Mouse (Mus musculus) gastrocnemius, adult 18-20 months (tissue): ENCODE results near the gene Snx19. TPM values are rescaled to one million over a fixed set of nuclear protein-coding genes. Genes with fewer than 3 reads are reported as not detected.

Experiments
- DNase-seq: peaks from one replicate; pipeline ENCODE4 v3.0.0; 2021; ENCODE audit warnings: low spot score
- long read RNA-seq, 2 experiments: library from polyadenylated mRNA; stranded (forward); transcript quantifications; one replicate each; pipeline ENCODE4 v2.0.0; 2021
- total RNA-seq, 2 experiments: library from RNA; stranded (reverse); gene quantifications; 2 replicates each; pipeline ENCODE4 v1.2.3; 2021

The Snx19 gene
- 10 to 100 TPM; 22.6 to 22.7 TPM for total RNA-seq
- long read RNA-seq, experiment 1, full-length matches to known transcripts: 20 of 33 reads
- long read RNA-seq, experiment 1, partial matches to known transcripts: 10 of 33 reads
- long read RNA-seq, experiment 1, other reads (novel, unspliced or antisense): 3 of 33 reads
- long read RNA-seq, experiment 2, full-length matches to known transcripts: 14 of 23 reads
- long read RNA-seq, experiment 2, partial matches to known transcripts: 0 of 23 reads
- long read RNA-seq, experiment 2, other reads (novel, unspliced or antisense): 9 of 23 reads

DNA sequence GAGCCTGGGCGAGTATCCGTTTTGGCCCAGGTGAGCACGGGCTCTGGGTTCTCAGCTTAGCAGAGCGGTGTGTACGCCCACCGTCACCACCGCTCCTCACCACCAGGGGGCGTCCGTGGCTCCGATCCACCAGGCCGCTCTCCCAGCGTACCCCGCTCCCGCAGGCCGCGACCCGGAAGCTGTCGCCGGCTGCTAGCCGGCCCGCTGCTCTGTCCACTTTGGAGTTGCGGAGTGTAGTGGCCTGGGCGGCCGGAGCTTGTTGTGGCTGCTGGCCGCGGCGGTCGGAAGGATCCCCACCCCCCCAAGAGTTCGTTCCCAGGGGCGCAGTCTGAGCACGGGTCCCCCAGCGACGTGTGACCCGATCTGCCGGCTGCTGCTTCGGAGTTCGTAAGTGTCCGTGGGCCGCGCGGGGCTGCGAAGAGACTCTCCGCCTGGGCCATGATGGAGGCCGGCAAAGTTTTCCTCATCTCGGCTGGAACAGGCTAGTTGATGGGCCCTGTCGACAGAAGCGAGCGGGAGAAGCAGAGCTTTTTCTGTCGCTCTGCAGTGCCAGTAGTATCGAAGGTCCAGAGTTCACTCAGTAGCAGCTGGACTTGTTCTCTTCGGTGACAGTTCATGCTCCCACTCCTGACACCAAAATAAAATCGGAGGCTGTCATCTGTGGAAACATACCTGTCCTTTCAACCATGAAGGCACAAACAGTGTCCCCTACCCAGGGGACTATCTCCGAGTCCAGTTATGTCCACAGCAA lies at the start of gene Snx19:
Gene Snx19, plus strand, starts transcription at position 227 of the 751 bp plus-strand sequence.
- DNase-seq: peak; percentile 91

DNA sequence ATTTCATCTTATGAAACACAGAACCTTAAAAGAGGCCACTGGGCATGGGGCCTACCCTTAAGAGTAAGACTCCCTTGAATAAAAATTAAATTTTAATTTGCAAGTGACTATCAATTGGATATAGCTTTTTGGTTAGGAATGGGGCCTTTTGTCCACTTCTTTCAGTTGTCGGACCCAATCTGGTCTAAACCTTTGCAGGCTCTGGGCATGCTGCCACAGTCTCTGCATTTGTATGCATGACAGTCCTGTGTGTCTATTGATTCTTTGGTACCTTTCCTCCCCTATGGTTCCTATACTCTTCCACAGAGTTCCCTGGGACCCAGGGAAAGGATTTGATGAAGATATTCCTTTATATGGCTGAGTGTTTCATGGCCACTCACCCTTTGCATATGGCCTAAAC lies 26.1 kb upstream of the Snx19 start:
- DNase-seq: no peak

DNA sequence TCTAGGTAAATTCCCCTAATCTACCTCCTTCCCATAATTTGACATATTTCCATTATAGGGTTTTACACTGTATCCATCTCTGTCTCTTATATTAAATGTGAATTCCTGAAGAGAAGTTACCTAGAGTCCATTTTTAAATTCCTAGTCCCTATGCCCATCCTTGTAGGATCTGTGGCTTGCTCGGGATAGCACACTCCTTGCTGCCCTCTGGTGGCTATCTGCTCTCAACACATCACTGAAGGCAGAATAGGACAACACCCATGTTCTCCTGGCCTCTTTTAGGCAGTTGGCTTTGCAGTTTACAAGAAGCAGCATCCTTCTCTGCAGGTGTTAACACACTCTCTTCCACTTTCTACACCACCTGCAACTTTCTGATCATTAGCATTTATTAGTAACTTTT lies 4.0 kb upstream of the Snx19 start:
- DNase-seq: peak; percentile 39

DNA sequence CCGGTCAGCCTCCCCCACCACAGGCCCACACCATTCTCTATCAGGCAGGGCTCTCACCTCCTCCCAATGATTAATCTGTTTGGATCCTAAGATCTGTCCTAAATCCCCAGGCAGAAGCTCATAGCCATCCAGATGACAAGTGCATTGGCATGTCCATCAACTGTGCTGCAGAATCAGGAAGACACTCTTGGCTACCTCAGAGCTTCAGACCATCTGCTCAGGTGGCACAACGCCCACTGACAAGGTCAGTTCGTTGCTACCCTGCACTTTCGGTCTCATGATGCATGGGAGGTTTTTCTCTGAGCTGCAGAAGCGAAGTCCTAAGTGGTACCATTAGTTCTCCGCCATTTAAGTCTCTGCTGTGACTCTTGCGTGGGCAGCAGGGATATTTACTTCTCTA lies 1.7 kb upstream of the Snx19 start:
- DNase-seq: no peak

DNA sequence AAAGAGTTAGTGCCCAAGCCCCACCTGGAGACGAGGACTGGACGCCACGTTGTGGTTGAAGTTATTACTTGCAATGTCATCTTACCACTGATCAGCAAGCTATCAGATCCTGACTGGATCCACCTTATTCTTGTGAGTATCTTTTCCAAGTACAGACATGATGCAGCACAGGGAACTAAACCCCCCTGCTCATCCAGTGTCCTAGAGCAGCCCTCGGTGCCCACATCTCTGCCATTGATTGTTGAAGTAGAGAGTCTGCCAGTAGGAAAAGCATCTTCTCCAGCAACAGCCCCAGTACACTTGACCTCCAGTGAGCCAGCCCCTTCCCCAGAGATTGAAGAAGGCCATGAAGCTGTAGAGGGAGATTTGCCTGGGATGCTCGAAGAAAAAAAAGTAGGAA lies 1.3 kb downstream of the Snx19 start:
- no peak for DNase-seq

- DNase-seq: no peak
Measured at GRCm38 (mm10) chr9:30430447-30430846, 3.5 kb downstream of the Snx19 start.

- DNase-seq: no peak
Measured at GRCm38 (mm10) chr9:30431909-30432308, 5.0 kb downstream of the Snx19 start.

DNA sequence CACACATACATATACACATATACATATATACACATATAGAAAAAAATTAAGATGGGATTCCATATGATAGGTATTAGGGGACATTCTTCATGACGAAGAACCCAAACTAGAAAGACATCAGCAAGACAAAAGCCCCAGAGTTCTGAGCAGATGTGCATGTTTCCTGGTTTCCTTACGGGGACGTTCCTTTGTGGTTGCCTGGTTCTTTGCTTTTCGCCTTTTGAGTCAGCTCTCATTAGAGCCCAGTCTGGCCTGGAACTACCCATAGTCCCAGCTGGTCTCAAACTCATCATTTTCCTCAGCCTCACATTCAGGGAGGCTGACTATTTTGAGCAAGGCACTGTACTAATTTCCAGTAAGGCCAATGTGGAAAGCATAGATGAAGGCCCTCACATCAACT lies 7.0 kb downstream of the Snx19 start:
- DNase-seq: no peak

- no peak for DNase-seq
Measured at GRCm38 (mm10) chr9:30435902-30436585, 9.1 kb downstream of the Snx19 start.

- peak; percentile 35 for DNase-seq
Measured at GRCm38 (mm10) chr9:30438505-30438904, 11.6 kb downstream of the Snx19 start.

GRCm38 (mm10) chr9:30441761-30442160 lies 14.9 kb downstream of the Snx19 start:
- no peak for DNase-seq

- DNase-seq: peak; percentile 91
Measured at GRCm38 (mm10) chr9:30445232-30446085, 18.6 kb downstream of the Snx19 start.

DNA sequence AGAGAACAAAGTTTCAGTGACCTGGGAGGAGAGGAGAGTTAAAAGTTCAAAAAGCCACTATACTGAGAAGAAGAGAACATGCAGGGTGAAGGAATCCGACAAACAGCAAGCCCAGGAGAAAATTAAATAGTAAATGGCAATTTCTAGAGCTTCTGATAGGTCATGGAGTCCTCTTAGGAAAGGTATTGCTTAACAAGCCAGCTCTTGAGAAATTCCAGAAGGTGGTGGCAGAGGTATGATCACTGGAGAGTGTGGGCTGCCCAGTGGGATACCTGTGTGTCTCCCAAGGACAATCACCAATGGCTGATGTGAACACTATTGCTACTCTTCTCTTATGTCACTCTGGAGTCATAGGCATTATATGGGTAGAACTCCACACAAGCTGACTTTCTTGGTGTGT lies 19.2 kb downstream of the Snx19 start:
- DNase-seq: no peak

DNA sequence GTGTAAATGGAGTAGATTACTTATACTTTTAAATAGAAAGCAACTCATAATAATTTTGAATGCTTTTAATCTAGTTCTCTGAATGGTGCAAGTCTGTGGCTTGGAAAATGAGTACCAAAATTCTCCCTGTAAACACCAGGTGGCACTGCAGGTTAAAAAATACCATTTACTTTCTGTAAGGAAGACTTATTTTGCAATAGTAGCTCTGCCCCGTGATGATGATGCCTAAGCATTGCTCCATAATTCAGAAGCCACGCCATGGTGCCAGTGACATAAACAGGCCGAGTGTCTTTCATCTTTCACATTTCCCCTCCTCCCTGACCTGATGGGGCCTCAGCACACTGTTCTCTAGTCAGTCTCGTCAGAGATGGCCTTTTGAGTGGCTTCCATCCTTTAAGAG lies 21.6 kb downstream of the Snx19 start:
- peak; percentile 65 for DNase-seq

DNA sequence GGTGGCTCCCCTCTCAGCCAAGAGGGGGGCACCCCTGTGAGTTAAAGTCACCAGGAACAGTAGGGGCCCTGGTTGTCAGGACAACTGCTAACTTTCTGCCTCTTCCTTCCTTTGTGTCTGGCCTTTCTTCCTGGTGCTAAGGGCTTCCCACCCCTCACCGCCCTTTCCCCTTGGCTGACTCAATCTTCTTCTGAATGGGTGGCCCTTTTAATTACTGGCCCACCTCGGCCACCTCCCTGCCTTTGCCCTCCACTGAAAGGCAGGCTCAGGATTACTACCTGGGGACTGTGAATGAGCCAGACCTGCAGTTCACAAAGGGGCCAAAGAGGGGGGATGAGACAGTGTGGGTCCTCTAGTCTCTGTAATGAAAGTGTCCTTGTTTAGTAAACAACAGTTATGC lies 23.0 kb downstream of the Snx19 start:
- DNase-seq: no peak

- DNase-seq: no peak
Measured at GRCm38 (mm10) chr9:30450834-30451233, 23.9 kb downstream of the Snx19 start.

- DNase-seq: no peak
Measured at GRCm38 (mm10) chr9:30454527-30454926, 27.6 kb downstream of the Snx19 start.

- no peak for DNase-seq
Measured at GRCm38 (mm10) chr9:30456250-30456649, 29.3 kb downstream of the Snx19 start.

DNA sequence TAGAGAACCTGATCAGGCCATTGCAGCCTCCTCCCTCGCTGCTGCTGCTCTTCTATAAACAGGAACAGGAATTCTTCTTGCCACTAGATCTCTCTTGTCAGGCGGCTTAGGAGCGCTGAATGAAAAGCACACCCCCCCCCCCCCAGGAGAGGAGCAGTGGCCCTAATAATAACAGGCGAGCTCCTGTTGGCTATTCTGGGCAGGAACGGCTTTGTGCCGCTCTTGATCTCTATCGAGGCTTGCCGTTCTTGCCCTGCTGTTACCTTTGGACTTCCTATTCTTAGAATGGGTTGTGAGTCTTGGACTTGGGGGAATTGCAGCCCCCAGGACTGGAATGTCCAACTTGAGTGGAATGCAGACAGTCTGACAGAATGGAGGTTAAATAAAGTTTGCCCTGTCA lies 33.6 kb downstream of the Snx19 start:
- DNase-seq: peak; percentile 27

DNA sequence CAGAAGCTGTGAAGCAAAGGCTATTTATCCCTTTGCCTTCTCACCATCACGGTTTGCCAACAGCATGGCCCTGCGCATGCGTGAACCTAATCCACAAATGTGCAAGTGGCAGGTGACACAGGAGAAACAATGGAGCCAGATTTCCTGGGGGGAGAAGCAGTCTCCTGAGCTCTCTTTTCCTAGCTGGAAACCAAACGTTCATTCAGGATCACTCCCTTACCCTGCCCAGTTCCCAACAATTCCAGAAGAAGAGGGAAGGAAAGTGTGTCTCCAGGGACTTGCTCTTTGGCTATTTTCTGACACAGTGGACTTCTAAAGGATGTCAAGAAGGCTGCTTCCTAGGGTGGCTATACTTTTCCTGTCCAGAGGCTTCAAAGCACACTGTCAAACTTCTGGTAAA lies 37.8 kb downstream of the Snx19 start:
- DNase-seq: no peak

DNA sequence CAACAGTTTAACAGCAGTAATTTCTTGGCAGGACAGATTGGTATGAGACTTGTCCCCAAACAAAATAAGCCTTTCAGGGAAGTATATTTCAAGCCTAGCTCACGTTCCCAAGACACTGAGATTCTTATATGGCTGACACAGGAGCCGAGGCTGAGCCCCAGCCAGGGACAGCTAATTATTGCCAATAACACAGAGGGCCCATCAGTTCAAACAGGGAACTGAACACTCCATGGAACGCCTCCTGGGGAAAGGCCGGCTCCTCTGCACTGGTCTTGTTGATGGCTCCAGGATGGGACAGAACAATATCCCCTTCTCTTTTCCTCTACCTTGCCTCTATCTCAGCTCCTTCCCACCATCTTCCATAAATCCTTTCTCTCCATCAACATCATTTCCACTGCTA lies 53.1 kb downstream of the Snx19 start:
- DNase-seq: no peak

GRCm38 (mm10) chr9:30480464-30480863 lies 53.6 kb downstream of the Snx19 start:
- peak; percentile 95 for DNase-seq
